Mouse (Mus musculus): ENCODE measurements around the gene Epha7. TPM values are rescaled to one million over a fixed set of nuclear protein-coding genes. Genes with fewer than 3 reads are reported as not detected.

Gene Epha7
- polyA plus RNA-seq (2015; fragmentation: Nextera tagmentation; extraction: Ambion mirVana), result 3.1 and 3.6 TPM in 2 replicates

DNA sequence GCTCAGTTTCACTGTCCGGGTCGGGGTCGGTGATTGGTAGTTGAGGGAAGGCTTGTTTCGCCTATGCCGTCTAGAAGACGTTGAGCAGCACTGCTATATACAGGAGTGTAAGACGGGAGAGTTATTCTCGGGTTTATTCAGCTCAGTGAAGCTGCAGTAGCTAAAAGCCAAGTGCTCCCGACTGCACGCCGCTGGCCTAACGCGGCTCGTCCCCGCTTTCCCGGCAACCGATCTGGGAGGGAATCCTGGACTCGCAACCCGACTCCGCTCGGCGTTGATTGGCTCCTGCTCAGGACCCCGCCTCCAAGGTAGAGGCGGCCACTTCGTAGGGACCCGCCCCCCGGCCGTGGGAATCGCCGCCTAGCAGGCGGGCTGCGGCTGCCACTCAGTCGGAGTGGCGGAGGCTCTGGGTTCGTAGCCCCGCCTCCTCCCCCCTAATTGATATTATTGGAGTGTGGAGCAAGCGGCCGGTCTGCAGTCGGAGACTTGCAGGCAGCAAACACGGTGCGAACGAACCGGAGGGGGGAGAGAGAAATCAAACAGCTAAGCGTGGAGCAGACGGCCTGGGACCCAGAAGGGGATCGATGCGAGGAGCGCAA is at the start of gene Epha7:
Gene Epha7, plus strand, starts transcription at position 441 of the 599 bp plus-strand sequence.
- Histone ChIP-seq H3K4me1 (replicated peaks; ENCODE audit: control insufficient read depth, insufficient read depth) (no peaks in the 10 kb centered on the region), H3K4me2 (replicated peaks; ENCODE audit: low read depth) (peak within 1 kb of the TSS; percentile 97), H3K9ac (ENCODE audit: low read length) (peak within 1 kb of the TSS; percentile 75), H3K27ac (replicated peaks) (peak within 1 kb of the TSS; percentile 65), H3K9me3 (ENCODE audit: control insufficient read depth, low read length) (no peaks in the 10 kb centered on the region), H3K36me3 (ENCODE audit: control insufficient read depth, insufficient read depth, low read length) (no peaks in the 10 kb centered on the region), H3K4me3 (ENCODE audit: low read depth, low read length) (peak within 1 kb of the TSS; percentile 81), H3K27me3 (ENCODE audit: control insufficient read depth, insufficient read depth, low read length) (no peaks in the 10 kb centered on the region)
- under 1% methylated on average over 48 of the region's 48 CpGs for WGBS
- no peak for TF ChIP-seq EP300 (optimal IDR thresholded peaks at IDR 0.05)
- TF ChIP-seq CTCF (IDR thresholded peaks at IDR 0.05; ENCODE audit: low read depth), result no peak
- ATAC-seq (ENCODE audit: low FRiP score, low TSS enrichment) (peak; percentile 100), DNase-seq (ENCODE audit: low spot score) (peak; percentile 98)

DNA sequence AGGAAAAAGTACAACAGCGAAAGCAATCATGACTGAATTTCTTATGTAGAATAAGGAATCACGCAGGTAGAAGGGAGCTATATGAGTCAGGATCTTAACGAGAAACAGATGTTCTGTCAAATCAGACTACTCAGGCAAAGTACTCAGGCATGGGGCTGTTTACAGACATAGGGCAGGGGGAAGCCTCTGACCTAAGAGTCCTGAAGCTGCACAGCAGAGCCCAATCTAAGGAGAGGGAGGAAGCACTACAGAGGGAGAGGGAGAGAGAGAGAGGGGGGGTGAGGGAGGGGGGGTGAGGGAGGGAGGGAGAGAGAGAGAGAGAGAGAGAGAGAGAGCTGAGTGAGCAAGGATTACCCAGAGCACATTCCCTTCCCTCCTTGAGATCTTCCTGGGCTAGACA is 29.0 kb upstream of the Epha7 start:
- Histone ChIP-seq H3K36me3 (ENCODE audit: control insufficient read depth, insufficient read depth, low read length) (no peaks in the 10 kb centered on the region), H3K27me3 (ENCODE audit: control insufficient read depth, insufficient read depth, low read length) (no peaks in the 10 kb centered on the region), H3K27ac (replicated peaks) (no peak overlapping the region), H3K4me1 (replicated peaks; ENCODE audit: control insufficient read depth, insufficient read depth) (no peaks in the 10 kb centered on the region), H3K4me2 (replicated peaks; ENCODE audit: low read depth) (no peak overlapping the region), H3K4me3 (ENCODE audit: low read depth, low read length) (no peak overlapping the region), H3K9ac (ENCODE audit: low read length) (no peak overlapping the region), H3K9me3 (ENCODE audit: control insufficient read depth, low read length) (no peaks in the 10 kb centered on the region)
- TF ChIP-seq EP300 (optimal IDR thresholded peaks at IDR 0.05), result no peak
- no peak for TF ChIP-seq CTCF (IDR thresholded peaks at IDR 0.05; ENCODE audit: low read depth)
- DNase-seq (ENCODE audit: low spot score), result no peak
- no peak for ATAC-seq (ENCODE audit: low FRiP score, low TSS enrichment)
- 31% methylated on average over 3 of the region's 3 CpGs for WGBS

DNA sequence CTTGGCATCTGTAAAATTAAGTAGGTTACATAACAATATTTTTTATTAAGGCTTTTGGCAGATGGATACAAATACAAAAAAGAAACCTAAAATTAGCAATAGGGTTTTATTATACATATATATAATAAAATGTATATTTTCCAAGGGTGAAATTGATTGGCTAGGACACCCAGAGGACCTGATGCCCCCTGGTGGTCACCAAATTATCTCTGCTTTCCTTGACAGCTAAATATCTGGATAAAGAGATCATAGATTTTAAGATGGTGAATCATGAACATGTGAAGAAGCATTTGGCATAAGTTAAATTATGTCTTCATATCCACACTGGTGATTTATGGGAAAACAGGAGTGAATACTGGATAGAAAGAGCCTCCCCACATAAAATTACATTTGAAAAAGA is 4.1 kb upstream of the Epha7 start:
- no peak overlapping the region for H3K4me2 ChIP-seq (replicated peaks; ENCODE audit: low read depth)
- H3K36me3 ChIP-seq (ENCODE audit: control insufficient read depth, insufficient read depth, low read length), result no peaks in the 10 kb centered on the region
- H3K9me3 ChIP-seq (ENCODE audit: control insufficient read depth, low read length), result no peaks in the 10 kb centered on the region
- DNase-seq (ENCODE audit: low spot score) (peak; percentile 18), ATAC-seq (ENCODE audit: low FRiP score, low TSS enrichment) (no peak)
- H3K27ac ChIP-seq (replicated peaks), result no peak overlapping the region
- no peaks in the 10 kb centered on the region for H3K27me3 ChIP-seq (ENCODE audit: control insufficient read depth, insufficient read depth, low read length)
- no peak overlapping the region for H3K4me3 ChIP-seq (ENCODE audit: low read depth, low read length)
- TF ChIP-seq CTCF (IDR thresholded peaks at IDR 0.05; ENCODE audit: low read depth) (peak; percentile 65), EP300 (optimal IDR thresholded peaks at IDR 0.05) (no peak)
- no peak overlapping the region for H3K9ac ChIP-seq (ENCODE audit: low read length)
- H3K4me1 ChIP-seq (replicated peaks; ENCODE audit: control insufficient read depth, insufficient read depth), result no peaks in the 10 kb centered on the region

GRCm38 (mm10) chr4:28809703-28810102 is 3.2 kb upstream of the Epha7 start:
- Histone ChIP-seq H3K27ac (replicated peaks) (no peak overlapping the region), H3K9me3 (ENCODE audit: control insufficient read depth, low read length) (no peaks in the 10 kb centered on the region), H3K36me3 (ENCODE audit: control insufficient read depth, insufficient read depth, low read length) (no peaks in the 10 kb centered on the region), H3K4me3 (ENCODE audit: low read depth, low read length) (no peak overlapping the region), H3K27me3 (ENCODE audit: control insufficient read depth, insufficient read depth, low read length) (no peaks in the 10 kb centered on the region), H3K9ac (ENCODE audit: low read length) (no peak overlapping the region), H3K4me2 (replicated peaks; ENCODE audit: low read depth) (no peak overlapping the region), H3K4me1 (replicated peaks; ENCODE audit: control insufficient read depth, insufficient read depth) (no peaks in the 10 kb centered on the region)
- ATAC-seq (ENCODE audit: low FRiP score, low TSS enrichment), result no peak
- TF ChIP-seq EP300 (optimal IDR thresholded peaks at IDR 0.05), result no peak
- TF ChIP-seq CTCF (IDR thresholded peaks at IDR 0.05; ENCODE audit: low read depth), result no peak
- no peak for DNase-seq (ENCODE audit: low spot score)
- 68% methylated on average over 4 of the region's 4 CpGs for WGBS

DNA sequence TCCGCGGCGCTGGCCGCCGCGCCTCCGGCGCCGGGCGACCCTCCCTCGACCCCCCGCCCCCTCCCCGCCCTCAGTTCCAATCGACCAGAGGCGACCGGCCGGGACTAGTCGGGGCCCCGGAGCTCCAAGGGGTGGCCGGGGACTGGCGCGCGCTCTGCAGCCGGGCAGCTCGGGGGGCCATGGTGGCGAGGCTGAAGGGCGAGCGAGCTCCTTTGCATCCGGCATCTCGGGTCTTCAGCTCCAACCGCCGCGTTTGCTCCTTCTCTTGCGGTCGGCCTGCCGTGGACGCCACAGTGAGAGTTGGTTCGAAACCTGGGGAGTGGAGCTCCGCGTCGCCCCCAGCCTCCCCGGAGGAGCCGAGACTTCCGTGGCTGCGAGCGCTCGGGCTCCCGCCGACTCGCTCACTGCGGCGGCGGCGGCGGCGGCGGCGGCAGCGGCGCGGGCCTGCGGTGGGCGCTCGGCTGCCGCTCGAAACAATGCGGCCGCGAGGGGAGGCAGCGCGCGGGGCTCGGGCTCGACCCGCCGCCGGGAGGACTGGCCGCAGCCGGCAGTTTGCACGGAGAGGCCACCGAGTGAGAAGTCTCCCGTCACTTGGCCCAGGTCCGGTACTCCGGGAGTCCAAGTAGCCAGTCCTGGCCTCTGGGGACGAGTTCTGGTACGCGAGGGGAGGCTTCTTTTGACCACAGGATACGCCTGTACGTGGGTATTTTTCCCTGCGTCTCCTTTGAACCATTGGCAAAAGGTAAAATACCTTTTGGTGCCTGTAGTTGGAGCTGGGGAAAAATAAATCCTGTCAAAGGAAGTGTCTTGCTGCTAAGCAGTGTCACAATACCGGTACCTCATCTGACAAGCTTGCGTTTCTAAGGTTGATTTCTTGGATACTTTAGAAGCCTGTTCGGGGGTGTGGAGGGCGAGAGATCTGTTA is 882 bp downstream of the Epha7 start:
- peak overlapping the region; percentile 75 for H3K9ac ChIP-seq (ENCODE audit: low read length)
- peak overlapping the region; percentile 97 for H3K4me2 ChIP-seq (replicated peaks; ENCODE audit: low read depth)
- H3K27ac ChIP-seq (replicated peaks), result peak overlapping the region; percentile 65
- TF ChIP-seq EP300 (optimal IDR thresholded peaks at IDR 0.05) (no peak), CTCF (IDR thresholded peaks at IDR 0.05; ENCODE audit: low read depth) (no peak; the same call in 1 of the 2 replicates)
- DNase-seq (ENCODE audit: low spot score) (peak; percentile 49), ATAC-seq (ENCODE audit: low FRiP score, low TSS enrichment) (0 out of 2 replicates have a peak, but pooled peaks have one; percentile 13)
- H3K4me1 ChIP-seq (replicated peaks; ENCODE audit: control insufficient read depth, insufficient read depth), result no peaks in the 10 kb centered on the region
- no peaks in the 10 kb centered on the region for H3K9me3 ChIP-seq (ENCODE audit: control insufficient read depth, low read length)
- H3K4me3 ChIP-seq (ENCODE audit: low read depth, low read length), result peak overlapping the region; percentile 81
- H3K27me3 ChIP-seq (ENCODE audit: control insufficient read depth, insufficient read depth, low read length), result no peaks in the 10 kb centered on the region
- H3K36me3 ChIP-seq (ENCODE audit: control insufficient read depth, insufficient read depth, low read length), result no peaks in the 10 kb centered on the region
- under 1% methylated on average over 70 of the region's 94 CpGs for WGBS

DNA sequence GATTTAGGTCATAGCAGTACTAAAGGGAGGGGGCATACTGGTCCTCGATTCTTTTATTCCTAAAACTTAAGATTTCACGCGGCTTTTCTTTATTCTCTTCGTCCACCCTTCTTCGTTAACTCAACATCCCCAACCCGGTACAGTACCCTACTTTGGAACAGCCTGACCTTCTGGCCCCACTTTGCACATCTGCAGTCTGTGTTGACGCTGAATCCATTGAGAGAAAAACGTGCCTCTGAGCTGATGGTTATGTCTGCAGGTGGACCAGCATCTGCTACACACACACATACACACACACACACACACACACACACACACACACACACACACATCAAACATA is 1.5 kb downstream of the Epha7 start:
- no peaks in the 10 kb centered on the region for H3K9me3 ChIP-seq (ENCODE audit: control insufficient read depth, low read length)
- DNase-seq (ENCODE audit: low spot score) (no peak), ATAC-seq (ENCODE audit: low FRiP score, low TSS enrichment) (no peak)
- peak overlapping the region; percentile 97 for H3K4me2 ChIP-seq (replicated peaks; ENCODE audit: low read depth)
- H3K4me3 ChIP-seq (ENCODE audit: low read depth, low read length), result peak overlapping the region; percentile 81
- H3K9ac ChIP-seq (ENCODE audit: low read length), result peak overlapping the region; percentile 18; the same call in 1 of the 2 replicates
- no peak overlapping the region for H3K27ac ChIP-seq (replicated peaks)
- no peaks in the 10 kb centered on the region for H3K4me1 ChIP-seq (replicated peaks; ENCODE audit: control insufficient read depth, insufficient read depth)
- WGBS, result under 1% methylated on average over 8 of the region's 8 CpGs
- H3K36me3 ChIP-seq (ENCODE audit: control insufficient read depth, insufficient read depth, low read length), result no peaks in the 10 kb centered on the region
- H3K27me3 ChIP-seq (ENCODE audit: control insufficient read depth, insufficient read depth, low read length), result no peaks in the 10 kb centered on the region
- TF ChIP-seq EP300 (optimal IDR thresholded peaks at IDR 0.05) (no peak), CTCF (IDR thresholded peaks at IDR 0.05; ENCODE audit: low read depth) (no peak)

Measured in stomach, postnatal 0 days (tissue).